Mouse (Mus musculus) lung, adult 2 months (tissue): ENCODE measurements around the gene Gna14.

Experiments used
- CTCF ChIP-seq: fragments of 200-500 bp; IDR thresholded peaks from 2 replicates; pipeline ENCODE4 v1.5.1; 2011; ENCODE audit warnings: mild to moderate bottlenecking, low read length, control low read depth; ENCODE audit not compliant: insufficient read depth
- POLR2A ChIP-seq: fragments of 200-500 bp; IDR thresholded peaks from 2 replicates; pipeline ENCODE4 v1.6.1; 2011; ENCODE audit warnings: low read depth, mild to moderate bottlenecking, control low read depth, low read length, borderline replicate concordance; ENCODE audit errors: extremely low read depth

- TF ChIP-seq CTCF (no peak), POLR2A (no peak)
These were observed 60.5 kb downstream of the Gna14 start for GRCm38 (mm10) chr19:16496016-16496415.
